Mouse (Mus musculus): ENCODE results near the gene Olfr1377.
"Not testable (repeated sequence)": the region's sequence is repeated elsewhere in the genome, so short reads cannot be mapped to it uniquely, and the experiment has no call there.

The Olfr1377 gene

GRCm38 (mm10) chr11:50981667-50982066 is at the start of gene Olfr1377:
Gene Olfr1377, plus strand, starts transcription at chr11:50981967.
- DNase-seq, result no peak

DNA sequence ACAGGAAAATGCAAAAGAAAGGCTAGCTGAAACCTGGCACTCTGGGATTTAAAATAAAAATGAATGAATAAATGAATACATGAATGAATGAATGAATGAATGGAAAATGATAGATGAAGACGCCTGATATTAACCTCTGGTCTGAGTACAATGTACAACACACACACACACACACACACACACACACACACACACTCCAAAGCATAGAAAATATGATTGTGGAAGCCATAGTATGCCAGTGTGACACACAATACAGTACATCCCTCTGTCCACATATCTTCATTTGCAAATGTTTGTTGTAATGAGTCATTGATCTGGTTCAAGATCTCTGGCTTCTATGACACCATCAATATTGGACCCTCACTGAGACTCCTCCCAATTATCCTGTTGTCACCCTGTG is 49.7 kb upstream of the Olfr1377 start:
- no peak for DNase-seq

- DNase-seq, result no peak
Observed at GRCm38 (mm10) chr11:50938435-50938834, 43.3 kb upstream of the Olfr1377 start.

DNA sequence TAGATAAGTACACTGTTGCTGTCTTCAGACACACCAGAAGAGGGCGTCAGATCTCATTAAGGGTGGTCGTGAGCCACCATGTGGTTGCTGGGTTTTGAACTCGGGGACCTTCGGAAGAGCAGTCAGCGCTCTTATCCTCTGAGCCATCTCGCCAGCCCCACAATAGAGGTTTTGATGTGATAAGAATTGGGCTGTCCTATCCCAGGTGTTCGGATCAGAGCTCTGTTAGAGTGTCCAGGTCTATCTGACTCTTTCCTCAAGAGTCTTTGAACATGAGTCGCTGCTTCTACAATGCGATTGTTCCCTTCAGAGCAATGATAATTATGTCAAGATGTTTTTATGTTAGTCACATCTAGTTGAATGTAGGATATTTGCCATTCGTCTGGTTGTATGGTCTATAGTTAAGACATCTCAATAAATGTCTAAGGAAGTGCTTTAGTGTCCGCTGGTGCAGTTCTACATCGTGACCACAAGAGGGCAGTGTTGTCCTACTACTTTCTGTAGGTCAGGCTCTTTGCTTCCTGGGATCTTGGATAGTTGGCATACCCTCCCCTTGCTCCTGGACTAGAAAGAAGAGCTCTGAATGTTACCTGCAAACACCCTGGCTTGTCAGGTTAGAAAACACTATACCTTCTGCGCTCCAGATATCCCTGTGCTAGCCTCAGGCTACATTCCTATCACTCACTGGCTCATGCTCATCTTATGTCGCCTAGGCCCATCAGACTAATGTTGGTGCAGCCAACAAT is 42.0 kb upstream of the Olfr1377 start:
- DNase-seq, result no peak

- DNase-seq, result no peak
Observed at GRCm38 (mm10) chr11:50942386-50942785, 39.4 kb upstream of the Olfr1377 start.

- DNase-seq, result no peak
Observed at GRCm38 (mm10) chr11:50943506-50943905, 38.3 kb upstream of the Olfr1377 start, which contains the start of gene 4933414I15Rik. Gene 4933414I15Rik, minus strand, starts transcription at chr11:50943765.

DNA sequence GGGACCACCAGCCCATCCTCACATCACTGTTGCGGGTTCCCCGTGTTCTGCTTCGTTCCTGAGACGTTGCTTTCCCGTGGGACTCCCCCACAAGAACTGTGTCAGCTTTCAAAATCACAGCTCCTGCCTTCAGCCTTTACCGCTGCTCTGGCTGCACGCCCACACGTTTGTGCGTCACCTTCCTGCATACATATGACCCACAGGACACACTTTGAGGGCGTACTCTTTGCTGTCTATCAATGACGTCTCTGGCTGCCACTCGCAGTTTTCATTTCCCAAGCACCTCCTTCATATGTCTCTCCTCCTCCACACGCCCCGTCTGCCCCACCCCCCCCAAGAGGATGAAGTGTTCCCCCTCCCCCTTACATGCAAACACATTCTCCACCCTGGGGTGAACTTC is 29.5 kb upstream of the Olfr1377 start:
- DNase-seq, result no peak

DNA sequence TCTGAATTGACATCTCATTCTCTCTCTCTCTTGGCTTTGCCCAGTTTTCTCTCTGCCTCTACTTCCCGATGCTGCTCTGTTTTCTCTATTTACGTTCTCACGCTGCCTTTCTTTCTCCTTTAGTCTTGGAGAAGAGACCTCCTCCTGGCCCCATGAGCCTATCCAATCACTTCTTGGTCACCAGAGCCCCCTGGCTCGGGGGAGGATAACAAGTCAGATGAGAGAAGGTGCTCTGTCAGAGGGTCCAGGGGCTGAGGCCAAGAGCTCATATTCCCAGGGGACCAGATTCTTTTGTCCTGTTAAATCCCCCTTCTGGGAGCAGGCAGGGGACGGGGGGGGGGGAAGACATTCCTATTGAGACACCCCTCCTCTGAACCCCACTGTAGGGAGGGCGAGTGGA is 28.1 kb upstream of the Olfr1377 start, which contains the start of gene Prop1:
TSS of gene Prop1 (minus strand) at position 101 of the 400 bp plus-strand sequence.
- no peak for DNase-seq

DNA sequence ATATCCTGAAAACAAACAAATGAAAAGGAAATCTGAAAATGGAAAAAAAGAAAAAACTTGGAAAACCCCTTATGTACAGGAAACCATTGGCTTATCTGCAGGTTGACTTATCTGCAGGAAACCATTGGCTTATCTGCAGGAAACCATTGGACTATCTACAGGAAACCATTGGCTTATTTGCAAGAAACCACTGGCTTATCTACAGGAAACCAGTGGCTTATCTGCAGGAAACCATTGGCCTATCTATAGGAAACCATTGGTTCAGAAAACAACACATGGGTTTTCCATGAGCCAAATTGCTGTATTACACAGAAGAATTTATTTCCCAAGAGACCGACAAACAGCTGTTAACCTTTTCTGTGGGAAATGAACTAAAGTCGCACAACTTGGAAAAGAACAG is 16.9 kb upstream of the Olfr1377 start:
- DNase-seq, result no peak

- DNase-seq, result no peak
Observed at GRCm38 (mm10) chr11:50966230-50966629, 15.5 kb upstream of the Olfr1377 start, which contains the start of gene Olfr1378. Gene Olfr1378, plus strand, starts transcription at chr11:50966530.

DNA sequence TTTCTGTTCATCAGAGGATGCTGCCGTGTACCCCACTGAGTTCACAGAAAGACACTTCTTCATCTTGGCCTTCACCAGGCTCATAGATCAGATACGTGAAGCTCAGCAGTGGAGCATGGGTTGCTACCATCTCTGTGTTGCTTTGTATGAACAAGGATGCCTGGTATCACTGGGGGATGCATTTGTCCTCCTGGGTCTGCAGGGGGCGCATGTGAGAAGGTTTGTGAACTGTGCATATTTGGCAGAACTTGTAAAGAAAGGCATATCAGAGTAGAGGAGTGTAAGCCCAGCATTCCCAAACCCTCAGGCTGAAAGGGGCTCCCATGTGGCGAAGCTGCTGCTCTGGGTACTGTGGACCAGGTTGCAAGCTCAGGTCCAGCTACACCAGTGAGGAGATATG is 4.6 kb upstream of the Olfr1377 start:
- peak; percentile 3 for DNase-seq

DNA sequence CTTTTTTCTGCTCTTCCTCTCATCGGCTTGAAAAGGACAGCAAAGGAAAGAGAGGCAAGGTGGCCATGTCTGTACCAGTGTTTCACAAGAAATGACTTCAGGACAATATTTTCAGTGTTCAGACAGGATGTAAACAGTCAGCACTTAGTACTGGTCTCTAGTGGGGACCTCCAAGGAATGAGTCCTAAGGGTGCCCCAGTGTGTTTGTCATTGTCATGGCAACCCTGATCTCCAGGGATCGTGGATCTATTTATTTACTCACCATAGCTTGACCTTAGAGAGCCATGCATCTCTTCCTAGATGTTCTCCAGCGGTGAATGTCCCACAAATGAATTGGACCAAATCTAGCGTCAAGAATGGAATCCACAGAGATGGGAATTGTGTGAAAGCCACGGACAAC is 21.5 kb downstream of the Olfr1377 start, which contains the start of gene Olfr51:
TSS of gene Olfr51 (plus strand) at position 301 of the 400 bp plus-strand sequence.
- DNase-seq, result no peak

DNA sequence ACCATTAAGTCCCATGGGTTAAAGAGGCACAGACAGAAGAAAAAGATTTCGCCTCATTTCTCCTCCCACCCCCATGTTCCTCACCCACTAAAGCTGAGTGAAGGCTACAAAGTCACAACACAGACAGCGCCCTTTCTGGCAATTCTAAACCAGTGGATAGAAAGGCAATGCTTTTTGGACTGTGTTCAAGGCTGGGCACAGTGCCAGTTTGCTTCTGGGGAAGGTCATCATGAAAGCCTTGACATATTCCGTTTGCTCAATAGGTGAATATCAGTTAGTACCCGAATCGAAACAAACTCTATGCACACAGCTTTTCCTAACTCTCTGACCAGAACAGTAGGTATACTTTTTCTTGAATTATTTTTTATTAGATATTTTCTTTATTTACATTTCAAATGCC is 30.1 kb downstream of the Olfr1377 start:
- DNase-seq, result no peak

DNA sequence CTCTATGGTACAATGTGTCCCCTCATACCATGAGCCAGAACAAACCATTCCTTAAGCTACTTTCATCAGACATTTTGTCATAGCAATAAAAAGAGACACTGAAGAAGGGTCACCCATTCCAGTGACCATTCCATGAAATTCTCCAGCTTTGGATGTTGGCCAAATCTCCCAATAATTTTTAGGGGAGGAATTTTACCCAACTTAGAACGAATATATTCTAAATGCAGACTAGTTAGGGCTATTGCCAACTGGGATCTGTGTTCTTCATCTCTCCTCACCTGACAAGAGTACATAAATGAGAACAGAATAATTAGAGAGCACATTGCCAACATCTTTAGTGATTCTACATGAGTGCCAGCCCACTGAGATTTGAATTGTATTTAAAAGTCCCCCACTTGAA is 32.2 kb downstream of the Olfr1377 start, which contains the start of gene Olfr54:
TSS of gene Olfr54 (plus strand) at position 301 of the 400 bp plus-strand sequence.
- no peak for DNase-seq

DNA sequence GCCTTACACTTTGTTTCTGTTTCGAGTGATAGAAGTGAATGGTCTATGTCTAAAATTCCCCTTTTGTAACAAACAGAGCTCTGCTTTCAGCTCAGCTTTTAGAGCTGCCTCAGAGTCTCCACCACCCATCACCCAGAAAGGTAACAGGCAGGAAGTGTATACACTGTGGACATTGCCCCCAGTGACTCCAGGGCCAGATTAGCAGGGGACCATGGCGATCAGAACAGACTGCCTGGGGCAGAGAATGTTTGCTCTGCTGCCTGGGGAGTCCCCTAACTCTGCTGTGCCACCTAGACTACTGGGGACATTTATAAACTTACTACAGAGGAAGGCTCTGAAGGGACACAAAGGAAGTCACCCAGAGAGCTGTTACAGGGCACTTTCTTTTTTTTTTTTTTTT is 34.6 kb downstream of the Olfr1377 start:
- no peak for DNase-seq

DNA sequence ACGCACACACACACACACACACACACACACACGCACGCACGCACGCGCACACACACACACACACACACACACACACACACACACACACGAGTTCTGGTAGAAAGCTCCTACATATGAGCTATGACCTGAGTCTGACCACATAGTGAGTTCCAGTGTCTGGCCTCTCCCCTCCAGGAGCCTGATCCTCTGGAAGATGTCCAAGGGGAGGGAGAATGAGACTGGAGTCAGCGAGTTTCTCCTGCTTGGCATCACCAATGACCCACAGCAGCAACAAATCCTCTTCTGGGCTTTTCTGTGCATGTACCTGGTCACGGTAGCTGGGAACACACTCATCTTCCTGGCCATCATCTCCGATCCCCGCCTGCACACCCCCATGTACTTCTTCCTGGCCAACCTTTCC is 45.0 kb downstream of the Olfr1377 start:
- not testable (repeated sequence) for DNase-seq

GRCm38 (mm10) chr11:51029381-51029780 is 47.6 kb downstream of the Olfr1377 start:
- DNase-seq, result not testable (repeated sequence)

DNA sequence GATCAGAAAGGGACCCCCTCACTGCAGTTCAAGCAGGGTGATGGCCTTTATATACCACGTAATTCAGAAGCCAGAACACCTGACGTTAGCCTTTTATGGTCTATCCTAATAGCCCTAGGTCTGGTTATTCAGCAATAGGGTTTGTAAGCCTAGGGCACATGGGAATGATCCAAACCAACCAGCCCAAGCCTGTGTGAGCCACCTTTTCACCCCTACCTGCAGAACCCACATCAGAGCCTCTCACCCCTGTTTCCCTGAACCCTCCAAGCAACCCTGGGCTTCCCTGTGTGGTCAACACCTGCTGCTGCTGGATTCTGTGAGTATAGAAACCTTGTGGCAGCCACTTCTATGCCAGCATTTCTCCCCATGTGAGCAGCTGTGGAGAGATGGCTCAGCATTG is 48.5 kb downstream of the Olfr1377 start:
- no peak for DNase-seq

DNA sequence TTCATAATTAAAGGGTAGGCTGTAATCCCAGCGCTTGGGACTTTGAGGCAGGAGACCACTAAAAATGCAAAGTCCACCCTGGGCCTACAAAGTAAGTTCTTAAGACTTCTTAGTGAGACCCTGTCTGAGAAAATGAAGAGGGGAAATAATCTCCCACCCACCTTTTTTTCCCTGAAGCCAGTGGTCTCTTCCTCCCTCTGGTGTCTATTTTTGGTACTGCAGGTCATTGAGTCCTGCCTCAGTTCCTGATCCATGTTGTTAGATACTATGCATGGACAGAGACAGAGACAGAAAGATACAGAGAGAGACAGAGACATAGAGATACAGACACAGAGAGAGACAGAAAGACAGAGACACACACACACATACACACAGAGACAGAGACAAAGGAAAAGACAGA is 51.1 kb downstream of the Olfr1377 start:
- DNase-seq, result peak; percentile 9

DNA sequence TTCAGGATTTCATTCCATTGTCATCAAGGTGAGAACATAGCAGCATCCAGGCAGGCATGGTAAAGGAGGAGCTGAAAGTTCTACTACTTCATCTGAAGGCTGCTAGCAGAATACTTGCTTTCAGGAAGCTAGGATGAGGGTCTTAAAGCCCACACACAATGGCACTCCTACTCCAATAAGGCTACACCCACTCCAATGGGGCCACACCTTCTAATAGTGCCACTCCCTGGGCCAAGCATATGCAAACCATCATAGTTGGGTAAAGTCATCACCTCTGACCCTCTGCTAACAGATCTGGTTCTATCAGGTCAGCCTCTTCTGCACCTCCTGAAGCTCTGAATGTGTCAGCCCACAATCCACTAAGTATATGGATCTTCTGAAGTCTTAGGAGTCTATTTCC is 52.4 kb downstream of the Olfr1377 start:
- not testable (repeated sequence) for DNase-seq

- no peak for DNase-seq
Observed at GRCm38 (mm10) chr11:51035951-51036350, 54.2 kb downstream of the Olfr1377 start.

Data from right cerebral cortex, postnatal 4 days (tissue).